Comparison of ENCODE assay signal across 23 mouse cellular contexts in the genomic region with DNA sequence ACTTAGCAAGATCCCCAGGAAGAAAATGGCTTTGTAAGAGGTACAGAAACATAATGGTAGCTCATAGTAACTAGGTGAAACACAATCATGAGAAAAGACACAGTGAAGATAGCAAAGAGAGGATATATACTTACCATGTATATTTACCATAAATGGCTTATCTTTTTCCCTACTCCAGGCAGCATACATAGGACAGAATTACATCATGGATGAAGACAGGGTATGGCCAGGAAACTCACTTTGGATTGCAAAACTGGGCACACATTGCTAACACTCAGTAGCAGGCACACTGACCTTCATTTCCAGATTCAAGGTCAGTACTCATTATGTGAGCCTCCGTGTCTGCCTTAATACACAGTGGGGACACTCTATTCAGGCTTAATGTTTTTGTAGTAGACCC.
"Had no signal": no experiment of that assay in that cellular context is flagged by ENCODE, and none has a peak within 500 bp of the region (broad histone marks: within the 10 kb centered on the region; RNA-seq: fewer than 3 reads in every experiment).

No protein-coding gene starts in this region.

- H3K4me2 ChIP-seq: limb, embryonic 12.5 days; limb, embryonic 13.5 days; limb, embryonic 15.5 days; liver, embryonic 11.5 days; liver, embryonic 12.5 days; liver, embryonic 13.5 days; liver, embryonic 15.5 days; lung, embryonic 14.5 days; lung, embryonic 15.5 days; midbrain, embryonic 11.5 days; midbrain, embryonic 12.5 days; midbrain, embryonic 13.5 days; midbrain, embryonic 15.5 days; neural tube, embryonic 12.5 days had no signal

- H3K4me3 ChIP-seq: limb, embryonic 10.5 days; limb, embryonic 12.5 days; limb, embryonic 13.5 days; limb, embryonic 15.5 days; liver, embryonic 12.5 days; liver, embryonic 13.5 days; liver, embryonic 15.5 days; lung, embryonic 15.5 days; megakaryocyte, embryonic 14.5 days; midbrain, embryonic 10.5 days; midbrain, embryonic 12.5 days; midbrain, embryonic 13.5 days; midbrain, embryonic 15.5 days; myocyte; neural tube, embryonic 12.5 days had no signal

- H3K36me3 ChIP-seq: limb, embryonic 10.5 days; limb, embryonic 12.5 days; limb, embryonic 13.5 days; limb, embryonic 15.5 days; liver, embryonic 12.5 days; liver, embryonic 13.5 days; liver, embryonic 15.5 days; lung, embryonic 15.5 days; midbrain, embryonic 10.5 days; midbrain, embryonic 12.5 days; midbrain, embryonic 13.5 days; midbrain, embryonic 15.5 days; neural tube, embryonic 12.5 days had no signal

- H3K9ac ChIP-seq: limb, embryonic 12.5 days; limb, embryonic 13.5 days; limb, embryonic 15.5 days; liver, embryonic 12.5 days; liver, embryonic 13.5 days; liver, embryonic 14.5 days; liver, embryonic 15.5 days; liver, postnatal 0 days; lung, embryonic 14.5 days; lung, embryonic 15.5 days; midbrain, embryonic 12.5 days; midbrain, embryonic 13.5 days; midbrain, embryonic 15.5 days; neural tube, embryonic 12.5 days had no signal

- H3K4me1 ChIP-seq: limb, embryonic 10.5 days; limb, embryonic 12.5 days; limb, embryonic 13.5 days; limb, embryonic 15.5 days; liver, embryonic 12.5 days; liver, embryonic 13.5 days; liver, embryonic 15.5 days; lung, embryonic 15.5 days; megakaryocyte, embryonic 14.5 days; midbrain, embryonic 10.5 days; midbrain, embryonic 12.5 days; midbrain, embryonic 13.5 days; midbrain, embryonic 15.5 days; neural tube, embryonic 12.5 days had no signal

- H3K9me3 ChIP-seq: limb, embryonic 10.5 days; limb, embryonic 12.5 days; limb, embryonic 13.5 days; limb, embryonic 15.5 days; liver, embryonic 12.5 days; liver, embryonic 13.5 days; liver, embryonic 15.5 days; lung, embryonic 15.5 days; megakaryocyte, embryonic 14.5 days; midbrain, embryonic 10.5 days; midbrain, embryonic 12.5 days; midbrain, embryonic 13.5 days; midbrain, embryonic 15.5 days; neural tube, embryonic 12.5 days had no signal

- H3K27me3 ChIP-seq: limb, embryonic 12.5 days; limb, embryonic 13.5 days; limb, embryonic 15.5 days; liver, embryonic 12.5 days; liver, embryonic 13.5 days; liver, embryonic 15.5 days; lung, embryonic 15.5 days; megakaryocyte, embryonic 14.5 days; midbrain, embryonic 12.5 days; midbrain, embryonic 13.5 days; midbrain, embryonic 15.5 days; neural tube, embryonic 12.5 days had no signal

- ATAC-seq: liver, embryonic 12.5 days; liver, postnatal 0 days; lung, postnatal 0 days; midbrain, embryonic 13.5 days; midbrain, embryonic 15.5 days; midbrain, embryonic 16.5 days had no signal

- H3K27ac ChIP-seq: limb, embryonic 10.5 days; limb, embryonic 12.5 days; limb, embryonic 13.5 days; limb, embryonic 15.5 days; liver, embryonic 12.5 days; liver, embryonic 13.5 days; liver, embryonic 14.5 days; liver, embryonic 15.5 days; lung, embryonic 15.5 days; macrophage; midbrain, embryonic 10.5 days; midbrain, embryonic 12.5 days; midbrain, embryonic 13.5 days; midbrain, embryonic 15.5 days; neural tube, embryonic 12.5 days had no signal
